Mouse (Mus musculus) gastrocnemius, adult 2 months (tissue): ENCODE measurements around the gene Hist1h3g. TPM values are rescaled to one million over a fixed set of nuclear protein-coding genes. Genes with fewer than 3 reads are reported as not detected.
A peak's percentile ranks its signal among the peaks of the same experiment; 100 is the strongest.
"Not testable (repeated sequence)": the region's sequence is repeated elsewhere in the genome, so short reads cannot be mapped to it uniquely, and the experiment has no call there.

Experiments
- DNase-seq: peaks from one replicate; pipeline ENCODE4 v3.0.0; 2022
- H3K27ac ChIP-seq: fragments of 200-600 bp; 2 replicates; pipeline ENCODE4 v1.8.1; 2022; ENCODE audit warnings: mild to moderate bottlenecking
- H3K4me3 ChIP-seq: fragments of 200-600 bp; 2 replicates; pipeline ENCODE4 v1.8.1; 2022; ENCODE audit warnings: mild to moderate bottlenecking, moderate library complexity
- CTCF ChIP-seq: fragments of 200-600 bp; IDR thresholded peaks from 2 replicates; pipeline ENCODE4 v1.8.1; 2022; ENCODE audit warnings: antibody characterized with exemption, mild to moderate bottlenecking, moderate library complexity
- intact Hi-C: fragments of 180-260 bp; cut with DNase I; formaldehyde crosslinking; loops from one replicate; pipeline ENCODE4 v1.15.1; 2025
- total RNA-seq, 2 experiments: library from RNA; stranded (reverse); gene quantifications; 2 replicates each; pipeline ENCODE4 v1.2.3; 2021

Hist1h3g gene
- total RNA-seq, 2 experiments from 2014 or later, result not detected

DNA sequence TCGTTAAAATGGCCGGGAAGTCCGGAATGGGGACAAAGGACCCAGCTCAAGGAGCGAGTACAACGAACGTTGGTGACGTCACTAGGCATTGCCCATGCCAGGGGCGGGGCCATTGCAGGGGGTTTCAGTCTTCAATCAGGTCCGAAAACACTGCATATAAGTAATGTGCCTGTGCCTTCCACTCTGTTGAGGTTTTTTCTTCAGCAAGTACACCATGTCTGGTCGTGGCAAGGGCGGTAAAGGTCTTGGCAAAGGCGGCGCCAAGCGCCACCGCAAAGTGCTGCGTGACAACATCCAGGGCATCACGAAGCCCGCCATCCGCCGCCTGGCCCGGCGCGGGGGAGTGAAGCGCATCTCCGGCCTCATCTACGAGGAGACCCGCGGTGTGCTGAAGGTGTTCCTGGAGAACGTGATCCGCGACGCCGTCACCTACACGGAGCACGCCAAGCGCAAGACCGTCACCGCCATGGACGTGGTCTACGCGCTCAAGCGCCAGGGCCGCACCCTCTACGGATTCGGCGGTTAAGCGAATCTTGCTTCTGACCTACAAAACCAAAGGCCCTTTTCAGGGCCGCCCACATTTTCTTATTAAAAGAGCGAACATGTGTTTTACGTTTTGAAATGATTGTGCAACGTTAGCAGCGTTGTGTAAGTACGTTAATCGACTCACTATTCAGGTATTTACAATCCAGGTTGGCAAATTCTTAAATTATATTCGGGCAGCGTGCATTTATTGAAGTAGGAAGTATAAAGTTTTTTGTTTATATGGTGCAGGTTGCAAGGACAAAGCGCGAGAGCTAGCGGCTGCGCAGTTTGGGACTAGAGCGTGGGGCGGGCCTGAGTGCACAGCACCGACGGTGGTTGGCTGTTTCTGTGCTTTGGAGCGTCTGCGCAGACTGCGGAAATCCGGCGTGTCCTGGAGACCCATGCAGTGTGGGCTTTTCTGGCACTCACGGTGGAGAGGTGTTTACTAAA, 4.0 kb upstream of the Hist1h3g start, which contains the start of gene Hist1h4h:
TSS of gene Hist1h4h (plus strand) at position 150 of the 975 bp plus-strand sequence.
- DNase-seq, result peak; percentile 92
- peak within 1 kb of the TSS; percentile 91 for H3K4me3 ChIP-seq
- intact Hi-C loops, result loop anchor here (5.0 kb wide), 2 partner anchors 51 to 1819 kb away; partner anchors contain the start of gene Hist1h4d
- TF ChIP-seq CTCF, result no peak
- H3K27ac ChIP-seq, result peak within 1 kb of the TSS; percentile 95

DNA sequence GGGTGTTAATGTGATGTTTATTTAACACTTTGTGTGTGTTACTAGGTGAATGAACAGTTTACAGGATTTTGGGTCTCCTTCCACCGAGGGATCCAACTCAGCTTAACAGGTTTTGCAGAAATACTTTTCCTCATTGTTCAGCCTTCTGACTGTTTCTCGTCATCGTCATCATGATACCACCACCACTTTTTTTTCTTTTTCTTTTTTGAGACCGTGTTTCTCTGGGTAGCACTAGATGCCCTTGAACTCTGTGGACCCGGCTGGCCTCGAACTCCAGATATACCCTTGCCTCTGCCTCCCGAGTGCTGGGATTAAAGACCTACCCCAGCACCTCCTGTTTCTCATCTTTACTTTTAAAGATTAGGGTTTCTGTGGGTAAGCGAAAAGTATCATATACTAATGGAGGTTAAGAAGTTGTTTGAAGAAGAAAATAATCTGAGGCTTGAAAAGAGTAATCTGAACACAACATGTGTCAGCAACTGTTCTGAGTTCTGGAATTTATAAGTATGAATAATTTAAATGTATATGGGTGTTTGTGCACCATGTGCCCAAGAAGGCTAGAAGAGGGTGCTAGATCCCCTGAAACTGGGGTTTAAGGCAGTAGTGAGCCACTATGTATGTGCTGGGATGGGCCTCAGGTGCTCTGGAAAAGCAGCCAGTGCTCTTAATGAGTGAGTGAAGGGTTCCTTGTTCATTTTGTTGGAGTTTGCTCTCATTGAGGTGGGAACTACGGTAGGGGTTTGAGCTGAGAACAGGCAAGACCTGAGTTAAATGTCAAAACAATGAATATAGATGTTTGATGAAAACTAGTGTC, 2.8 kb upstream of the Hist1h3g start:
- TF ChIP-seq CTCF, result no peak
- no peak for DNase-seq
- peak overlapping the region; percentile 95; the same call in 1 of the 2 replicates for H3K27ac ChIP-seq
- intact Hi-C loops, result loop anchor here (5.0 kb wide), 2 partner anchors 50 to 1820 kb away; partner anchors contain the start of gene Hist1h4d
- peak overlapping the region; percentile 91 for H3K4me3 ChIP-seq

DNA sequence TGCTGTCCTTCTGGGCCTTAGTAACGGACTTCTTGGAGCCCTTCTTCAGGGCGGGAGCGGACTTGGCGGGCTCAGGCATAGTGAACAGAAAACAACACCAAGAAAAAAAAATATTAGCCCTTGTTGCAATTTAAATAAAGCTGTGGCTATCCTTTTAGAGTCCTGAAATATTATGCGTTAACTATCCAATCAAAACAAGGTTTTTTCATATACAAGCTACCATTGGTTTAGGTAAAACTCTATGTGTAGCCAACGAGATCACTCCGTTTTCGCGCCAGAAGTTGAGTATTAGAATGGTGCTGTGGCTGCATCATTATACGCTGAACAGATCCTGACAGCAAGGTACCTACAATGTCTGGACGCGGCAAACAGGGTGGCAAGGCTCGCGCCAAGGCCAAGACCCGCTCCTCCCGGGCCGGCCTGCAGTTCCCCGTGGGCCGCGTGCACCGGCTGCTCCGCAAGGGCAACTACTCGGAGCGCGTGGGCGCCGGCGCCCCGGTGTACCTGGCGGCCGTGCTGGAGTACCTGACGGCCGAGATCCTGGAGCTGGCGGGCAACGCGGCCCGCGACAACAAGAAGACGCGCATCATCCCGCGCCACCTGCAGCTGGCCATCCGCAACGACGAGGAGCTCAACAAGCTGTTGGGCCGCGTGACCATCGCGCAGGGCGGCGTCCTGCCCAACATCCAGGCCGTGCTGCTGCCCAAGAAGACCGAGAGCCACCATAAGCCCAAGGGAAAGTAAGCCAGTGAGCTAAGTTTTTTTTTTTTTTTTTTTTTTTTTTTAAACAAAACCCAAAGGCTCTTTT, 1.5 kb upstream of the Hist1h3g start, which contains the start of gene Hist1h2af:
TSS of gene Hist1h2af (plus strand) at position 347 of the 808 bp plus-strand sequence.
- 0 out of 2 replicates have a peak, but pooled peaks have one; percentile 6 for TF ChIP-seq CTCF
- intact Hi-C loops, result loop anchor here (5.0 kb wide), 2 partner anchors 49 to 1821 kb away; partner anchors contain the start of gene Hist1h4d
- H3K27ac ChIP-seq, result peak within 1 kb of the TSS; percentile 28; the same call in 1 of the 2 replicates
- peak within 1 kb of the TSS; percentile 91 for H3K4me3 ChIP-seq
- peak; percentile 61 for DNase-seq

DNA sequence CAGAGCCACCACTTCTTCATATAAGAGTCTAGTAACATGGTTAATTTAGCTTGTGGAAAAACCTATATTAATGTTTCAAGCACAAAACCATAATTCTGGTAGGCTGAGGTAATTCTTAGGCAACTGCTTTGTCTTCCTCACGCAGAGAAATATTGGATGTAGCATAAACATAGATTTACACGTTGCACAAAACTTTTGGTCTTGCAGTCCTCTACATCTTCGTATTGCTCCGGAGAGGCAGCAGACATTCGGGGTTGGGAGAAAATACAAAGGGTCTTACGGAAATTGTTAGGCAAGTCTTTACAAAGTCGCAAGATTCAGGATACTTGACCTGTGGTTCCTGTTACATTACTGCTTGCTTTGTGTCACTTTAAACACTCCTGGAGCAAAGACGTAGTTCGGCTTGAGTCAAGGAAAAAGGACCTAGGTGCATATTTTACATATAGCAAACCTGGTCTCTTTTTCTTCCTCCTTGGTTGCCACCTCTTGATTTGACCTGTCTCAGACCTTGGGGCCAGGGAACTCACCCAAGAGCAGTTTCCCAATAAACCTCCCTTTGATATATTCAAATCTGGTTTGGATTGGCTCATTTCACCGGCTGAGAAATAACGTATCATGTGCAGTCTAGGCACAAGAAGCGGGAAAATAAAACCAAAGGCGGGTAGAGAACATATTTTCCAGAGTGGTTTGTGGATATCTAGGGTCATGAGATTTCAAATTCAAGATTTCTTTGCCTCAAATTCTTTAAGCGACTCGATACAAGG, 672 bp upstream of the Hist1h3g start:
- DNase-seq, result no peak
- TF ChIP-seq CTCF, result no peak
- Histone ChIP-seq H3K27ac (peak overlapping the region; percentile 28), H3K4me3 (peak overlapping the region; percentile 70)
- intact Hi-C loops, result loop anchor here (5.0 kb wide), 2 partner anchors 48 to 1822 kb away; partner anchors contain the start of gene Hist1h4d

GRCm38 (mm10) chr13:23536076-23536822, 1.0 kb downstream of the Hist1h3g start:
- Histone ChIP-seq H3K27ac (no peak overlapping the region), H3K4me3 (no peak overlapping the region)
- TF ChIP-seq CTCF, result no peak
- intact Hi-C loops, result no loop called here
- no peak for DNase-seq

- intact Hi-C loops, result no loop called here
- Histone ChIP-seq H3K27ac (no peak overlapping the region), H3K4me3 (no peak overlapping the region)
- no peak for TF ChIP-seq CTCF
- DNase-seq, result no peak
These were observed 1.9 kb downstream of the Hist1h3g start for GRCm38 (mm10) chr13:23537006-23537710.

- H3K4me3 ChIP-seq, result no peak overlapping the region
- intact Hi-C loops, result no loop called here
- no peak for TF ChIP-seq CTCF
- no peak for DNase-seq
- no peak overlapping the region for H3K27ac ChIP-seq
These were observed 3.0 kb downstream of the Hist1h3g start for GRCm38 (mm10) chr13:23538249-23538648.

DNA sequence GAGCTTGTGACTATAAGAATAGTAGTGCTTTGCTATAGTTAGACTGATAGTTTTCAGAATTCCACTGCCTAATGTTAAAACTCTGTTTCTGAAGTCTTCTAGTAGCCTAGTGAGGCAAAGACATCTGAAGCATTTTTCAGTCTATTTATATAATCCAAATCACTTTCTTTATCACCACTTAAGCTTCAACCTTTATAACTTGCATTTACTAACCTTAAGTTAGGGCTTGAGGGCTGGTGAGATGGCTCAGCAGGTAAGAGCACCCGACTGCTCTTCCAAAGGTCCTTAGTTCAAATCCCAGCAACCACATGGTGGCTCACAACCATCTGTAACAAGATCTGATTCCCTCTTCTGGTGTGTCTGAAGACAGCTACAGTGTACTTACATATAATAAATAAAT, 4.6 kb downstream of the Hist1h3g start:
- intact Hi-C loops, H3K4me3 ChIP-seq, DNase-seq, H3K27ac ChIP-seq: not testable (repeated sequence)

DNA sequence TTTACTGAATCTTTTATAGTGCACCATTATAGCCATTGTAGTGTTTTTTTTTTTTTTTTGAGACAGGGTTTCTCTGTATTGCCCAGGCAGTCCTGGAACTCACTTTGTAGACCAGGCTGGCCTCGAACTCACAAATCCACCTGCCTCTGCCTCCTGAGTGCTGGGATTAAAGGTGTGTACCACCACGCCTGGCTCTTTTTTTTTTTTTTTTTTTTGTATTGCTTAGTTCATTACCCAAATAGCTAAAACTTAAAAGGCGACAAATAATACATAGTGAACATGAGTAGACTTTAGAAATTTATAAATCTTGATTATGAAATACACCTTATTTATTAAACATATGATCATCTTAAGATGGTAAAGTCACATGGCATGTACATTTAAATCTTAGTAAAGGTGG, 6.3 kb downstream of the Hist1h3g start:
- Histone ChIP-seq H3K27ac (no peak overlapping the region), H3K4me3 (no peak overlapping the region)
- no peak for TF ChIP-seq CTCF
- intact Hi-C loops, result no loop called here
- no peak for DNase-seq

DNA sequence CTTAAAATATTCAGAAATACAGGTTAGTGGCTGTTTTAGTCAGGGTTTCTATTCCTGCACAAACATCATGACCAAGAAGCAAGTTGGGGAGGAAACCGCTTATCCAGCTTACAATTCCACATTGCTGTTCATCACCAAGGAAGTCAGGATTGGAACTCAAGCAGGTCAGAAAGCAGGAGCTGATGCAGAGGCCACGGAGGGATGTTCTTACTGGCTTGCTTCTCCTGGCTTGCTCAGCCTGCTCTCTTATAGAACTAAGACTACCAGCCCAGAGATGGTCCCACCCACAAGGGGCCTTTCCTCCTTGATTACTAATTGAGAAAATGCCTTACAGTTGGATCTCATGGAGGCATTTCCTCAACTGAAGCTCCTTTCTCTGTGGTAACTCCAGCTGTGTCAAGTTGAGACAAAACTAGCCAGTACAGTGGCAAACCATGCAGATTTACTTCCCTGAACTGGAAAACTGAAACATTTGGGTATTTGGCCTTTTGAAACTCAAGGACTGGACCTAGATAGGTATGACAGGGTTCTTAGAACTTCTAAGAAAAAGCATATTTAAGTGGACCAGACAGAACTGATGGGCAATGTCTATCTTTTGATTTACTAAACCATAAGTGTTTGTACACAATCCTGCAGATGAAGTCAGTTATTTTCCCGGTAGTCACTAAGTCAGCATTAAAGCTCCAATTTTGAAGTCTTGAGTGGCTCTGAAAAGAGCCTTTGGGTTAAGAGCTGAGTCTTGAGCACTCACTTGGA, 7.2 kb downstream of the Hist1h3g start:
- intact Hi-C loops, DNase-seq: not testable (repeated sequence)
- H3K4me3 ChIP-seq, result peak overlapping the region; percentile 74
- peak overlapping the region; percentile 96 for H3K27ac ChIP-seq

- Histone ChIP-seq H3K4me3 (peak within 1 kb of the TSS; percentile 74), H3K27ac (peak within 1 kb of the TSS; percentile 96)
- intact Hi-C loops, result not testable (repeated sequence)
- peak; percentile 48 for DNase-seq
These were observed 7.9 kb downstream of the Hist1h3g start, which contains the start of gene Hist1h2bh for GRCm38 (mm10) chr13:23542999-23543607. Gene Hist1h2bh (minus strand): TSS chr13:23543392.
